Mouse (Mus musculus) olfactory bulb, adult 2 months (tissue): ENCODE results near the gene Ube2h. TPM values are rescaled to one million over a fixed set of nuclear protein-coding genes. Genes with fewer than 3 reads are reported as not detected.

Experiments used
- H3K27ac ChIP-seq: fragments of 200-500 bp; 2 replicates; pipeline ENCODE4 v1.5.1; 2012; ENCODE audit warnings: low read depth, low read length; ENCODE audit not compliant: insufficient read depth
- H3K4me1 ChIP-seq: fragments of 200-500 bp; 2 replicates; pipeline ENCODE4 v1.6.1; 2012; ENCODE audit warnings: low read length; ENCODE audit not compliant: control insufficient read depth, insufficient read depth
- H3K4me3 ChIP-seq: fragments of 200-500 bp; 2 replicates; pipeline ENCODE4 v1.5.1; 2012; ENCODE audit warnings: mild to moderate bottlenecking, low read depth, low read length, moderate library complexity; ENCODE audit not compliant: insufficient read depth
- CTCF ChIP-seq: fragments of 200-500 bp; IDR thresholded peaks from 2 replicates; pipeline ENCODE4 v1.5.1; 2012; ENCODE audit warnings: low read depth, mild to moderate bottlenecking, low read length, moderate library complexity; ENCODE audit not compliant: insufficient read depth
- POLR2A ChIP-seq: fragments of 200-500 bp; IDR thresholded peaks from 2 replicates; pipeline ENCODE4 v1.6.1; 2012; ENCODE audit warnings: mild to moderate bottlenecking, low read depth, low read length, moderate library complexity; ENCODE audit not compliant: insufficient read depth
- WGBS: fragments of 180-500 bp; shearing (Covaris S2); methylation state at CpG from one replicate; pipeline ENCODE4 v1.1.7; 2018; 5-methylcytosine and 5-hydroxymethylcytosine counted together
- polyA plus RNA-seq: library from polyadenylated mRNA; stranded (reverse); fragments of >200 nt; gene quantifications from 2 replicates; pipeline ENCODE4 v1.2.4, GENCODE M21; 2012; ENCODE audit warnings: low replicate concordance; ENCODE audit not compliant: missing spikeins, insufficient read depth, insufficient read length

Ube2h gene
- polyA plus RNA-seq, 1 experiment: not detected

- 90% methylated on average over 9 of the region's 9 CpGs for WGBS
- Histone ChIP-seq H3K27ac (no peak overlapping the region), H3K4me1 (no peaks in the 10 kb centered on the region; the same call in 1 of the 2 replicates), H3K4me3 (no peak overlapping the region)
- TF ChIP-seq POLR2A: no peak
- TF ChIP-seq CTCF: no peak
These were observed 60.9 kb downstream of the Ube2h start for GRCm38 (mm10) chr6:30243347-30244007.

- H3K4me1 ChIP-seq: no peaks in the 10 kb centered on the region; the same call in 1 of the 2 replicates
- 76% methylated on average over 4 of the region's 4 CpGs for WGBS
- no peak for TF ChIP-seq POLR2A
- TF ChIP-seq CTCF: no peak
- H3K27ac ChIP-seq: no peak overlapping the region
- no peak overlapping the region for H3K4me3 ChIP-seq
These were observed 61.4 kb downstream of the Ube2h start for GRCm38 (mm10) chr6:30242928-30243327.

- H3K4me3 ChIP-seq: no peak overlapping the region
- H3K27ac ChIP-seq: no peak overlapping the region
- TF ChIP-seq POLR2A (no peak), CTCF (no peak)
- WGBS: 75% methylated on average over 7 of the region's 7 CpGs
- no peaks in the 10 kb centered on the region; the same call in 1 of the 2 replicates for H3K4me1 ChIP-seq
These were observed 64.2 kb downstream of the Ube2h start for GRCm38 (mm10) chr6:30240105-30240504.

GRCm38 (mm10) chr6:30239207-30239606, 65.1 kb downstream of the Ube2h start:
- TF ChIP-seq CTCF (no peak), POLR2A (no peak)
- H3K4me3 ChIP-seq: no peak overlapping the region
- H3K4me1 ChIP-seq: no peaks in the 10 kb centered on the region; the same call in 1 of the 2 replicates
- WGBS: 89% methylated on average over 6 of the region's 6 CpGs
- H3K27ac ChIP-seq: no peak overlapping the region

GRCm38 (mm10) chr6:30238079-30238478, 66.3 kb downstream of the Ube2h start:
- TF ChIP-seq CTCF: no peak
- no peak for TF ChIP-seq POLR2A
- WGBS: 95% methylated on average over 2 of the region's 2 CpGs
- H3K4me3 ChIP-seq: no peak overlapping the region
- no peaks in the 10 kb centered on the region; the same call in 1 of the 2 replicates for H3K4me1 ChIP-seq
- H3K27ac ChIP-seq: no peak overlapping the region

- TF ChIP-seq POLR2A (no peak), CTCF (no peak)
- WGBS: 87% methylated on average over 1 of the region's 1 CpGs
- no peaks in the 10 kb centered on the region; the same call in 1 of the 2 replicates for H3K4me1 ChIP-seq
- no peak overlapping the region for H3K27ac ChIP-seq
- no peak overlapping the region for H3K4me3 ChIP-seq
These were observed 67.8 kb downstream of the Ube2h start for GRCm38 (mm10) chr6:30236564-30236963.

- H3K4me1 ChIP-seq: peaks cover 11% of the 10 kb centered on the region
- 83% methylated on average over 4 of the region's 4 CpGs for WGBS
These were observed 72.5 kb downstream of the Ube2h start for GRCm38 (mm10) chr6:30231758-30232293.

GRCm38 (mm10) chr6:30230246-30230645, 74.1 kb downstream of the Ube2h start:
- TF ChIP-seq CTCF: no peak
- TF ChIP-seq POLR2A: no peak
- no peak overlapping the region for H3K4me3 ChIP-seq
- H3K27ac ChIP-seq: no peak overlapping the region
- peaks cover 11% of the 10 kb centered on the region for H3K4me1 ChIP-seq
- 77% methylated on average over 7 of the region's 7 CpGs for WGBS

More at GRCm38 (mm10) chr6:30231758-30232293, 72.5 kb downstream of the Ube2h start:
- H3K27ac ChIP-seq: no peak overlapping the region
- TF ChIP-seq POLR2A (no peak), CTCF (no peak)
- no peak overlapping the region for H3K4me3 ChIP-seq

GRCm38 (mm10) chr6:30228921-30229320, 75.4 kb downstream of the Ube2h start:
- H3K4me3 ChIP-seq: no peak overlapping the region
- TF ChIP-seq CTCF: no peak
- TF ChIP-seq POLR2A: no peak
- no peak overlapping the region for H3K27ac ChIP-seq
- 86% methylated on average over 2 of the region's 2 CpGs for WGBS
- H3K4me1 ChIP-seq: peaks cover 11% of the 10 kb centered on the region

GRCm38 (mm10) chr6:30228353-30228752, 76.0 kb downstream of the Ube2h start:
- Histone ChIP-seq H3K4me1 (peaks cover 11% of the 10 kb centered on the region), H3K4me3 (no peak overlapping the region), H3K27ac (no peak overlapping the region)
- 89% methylated on average over 5 of the region's 5 CpGs for WGBS
- TF ChIP-seq CTCF (no peak), POLR2A (no peak)
